Mouse (Mus musculus) C2C12 (cell line): Measurements from ENCODE around the gene Dnm2.
"Not testable (repeated sequence)": the region's sequence is repeated elsewhere in the genome, so short reads cannot be mapped to it uniquely, and the experiment has no call there.

Experiments
- CEBPB ChIP-seq: IDR thresholded peaks from one replicate; pipeline ENCODE4 v1.6.1; 2011; ENCODE audit warnings: low read depth, mild to moderate bottlenecking, control low read depth, moderate library complexity
- CTCF ChIP-seq: IDR thresholded peaks from one replicate; pipeline ENCODE4 v1.5.1; 2011; ENCODE audit not compliant: control insufficient read depth, insufficient read depth, insufficient read length
- FOSL1 ChIP-seq: IDR thresholded peaks from one replicate; pipeline ENCODE4 v1.8.0; 2011; ENCODE audit warnings: mild to moderate bottlenecking, low read length; ENCODE audit not compliant: poor library complexity, insufficient read depth, severe bottlenecking
- MAX ChIP-seq: IDR thresholded peaks from one replicate; pipeline ENCODE4 v1.6.1; 2011; ENCODE audit warnings: mild to moderate bottlenecking, control low read depth
- MYOD1 ChIP-seq: IDR thresholded peaks from one replicate; pipeline ENCODE4 v1.6.1; 2011; ENCODE audit warnings: low read depth; ENCODE audit not compliant: control insufficient read depth, insufficient read length
- MYOG ChIP-seq: IDR thresholded peaks from one replicate; pipeline ENCODE4 v1.6.1; 2011; ENCODE audit not compliant: control insufficient read depth, insufficient read length; ENCODE audit errors: extremely low read depth
- USF1 ChIP-seq: IDR thresholded peaks from one replicate; pipeline ENCODE4 v1.6.1; 2011; ENCODE audit warnings: low read depth, mild to moderate bottlenecking, control low read depth, moderate library complexity

DNA sequence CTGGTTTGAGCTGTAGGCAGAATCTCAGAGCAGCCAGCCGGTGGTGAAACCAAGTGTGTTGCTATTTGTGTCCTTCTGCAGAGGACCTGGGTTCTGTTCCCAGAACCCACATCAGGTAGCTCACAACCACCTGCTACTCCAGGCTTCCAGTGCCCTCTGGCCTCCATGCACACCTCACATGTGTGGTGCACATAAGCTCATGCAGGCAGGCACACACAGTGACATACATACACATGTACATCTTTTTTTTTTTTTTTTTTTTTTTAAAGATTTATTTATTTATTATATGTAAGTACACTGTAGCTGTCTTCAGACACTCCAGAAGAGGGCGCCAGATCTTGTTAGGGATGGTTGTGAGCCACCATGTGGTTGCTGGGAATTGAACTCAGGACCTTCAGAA, 63.5 kb downstream of the Dnm2 start:
- not testable (repeated sequence) for TF ChIP-seq CTCF, USF1, MYOG, MYOD1, MAX, CEBPB, FOSL1
